Mouse (Mus musculus) cerebellum, adult 11-12 months (tissue): ENCODE results near the gene Zfp870.

Source experiments
- DNase-seq: peaks from one replicate; pipeline ENCODE4 v3.0.0; 2022

The Zfp870 gene

DNA sequence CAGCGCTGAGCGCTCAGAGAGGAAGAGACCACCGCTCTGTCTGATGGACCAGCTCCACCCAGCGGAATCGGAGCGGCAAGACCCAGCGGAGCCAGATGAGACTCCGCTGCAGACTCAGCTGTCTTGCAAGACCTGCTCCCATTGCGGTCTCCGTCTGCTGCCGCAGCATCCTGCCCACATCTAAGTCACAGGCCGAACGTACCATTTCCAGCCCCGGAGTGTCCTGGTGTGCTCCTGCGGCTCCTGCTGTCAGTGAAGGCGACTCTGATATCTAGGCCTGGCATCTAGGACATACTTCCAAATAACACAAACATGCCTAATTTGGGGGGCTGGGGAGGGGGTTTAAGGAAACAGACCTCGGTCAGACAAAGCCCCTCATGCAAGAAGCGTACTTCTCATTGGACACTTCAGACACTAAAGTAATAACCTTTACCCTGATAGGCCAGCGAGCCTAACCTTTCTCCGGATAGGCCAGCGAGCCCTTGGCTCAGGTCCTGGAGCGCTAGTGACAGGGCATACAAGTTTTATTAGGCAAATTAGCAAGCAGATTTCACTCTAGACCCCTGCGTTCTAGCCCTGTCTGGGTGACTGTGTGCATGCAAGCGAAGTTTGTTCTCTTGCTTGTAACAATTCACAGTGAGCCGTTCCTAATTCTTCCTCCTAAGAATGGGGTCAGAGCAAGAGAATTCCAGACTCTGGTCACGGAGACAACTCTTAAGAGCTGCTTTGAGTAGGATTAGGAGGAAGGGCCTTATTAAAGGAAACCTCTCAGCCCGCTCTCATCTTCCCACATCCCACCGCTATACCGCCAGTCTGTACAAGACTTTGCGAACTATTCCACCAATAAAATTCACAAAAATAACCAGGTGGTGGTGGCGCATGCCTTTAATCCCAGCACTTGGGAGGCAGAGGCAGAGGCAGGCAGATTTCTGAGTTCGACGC, at the start of gene Zfp870:
Gene Zfp870, minus strand, starts transcription at position 404 of the 942 bp plus-strand sequence.
- peak; percentile 82 for DNase-seq

GRCm38 (mm10) chr17:32939831-32940230, 48.4 kb upstream of the Zfp870 start:
- no peak for DNase-seq

- no peak for DNase-seq
Measured at GRCm38 (mm10) chr17:32927803-32928202, 36.4 kb upstream of the Zfp870 start.

GRCm38 (mm10) chr17:32924658-32925312, 33.3 kb upstream of the Zfp870 start:
- peak; percentile 78 for DNase-seq

GRCm38 (mm10) chr17:32923681-32924080, 32.2 kb upstream of the Zfp870 start:
- no peak for DNase-seq

GRCm38 (mm10) chr17:32919123-32919522, 27.7 kb upstream of the Zfp870 start:
- no peak for DNase-seq

DNA sequence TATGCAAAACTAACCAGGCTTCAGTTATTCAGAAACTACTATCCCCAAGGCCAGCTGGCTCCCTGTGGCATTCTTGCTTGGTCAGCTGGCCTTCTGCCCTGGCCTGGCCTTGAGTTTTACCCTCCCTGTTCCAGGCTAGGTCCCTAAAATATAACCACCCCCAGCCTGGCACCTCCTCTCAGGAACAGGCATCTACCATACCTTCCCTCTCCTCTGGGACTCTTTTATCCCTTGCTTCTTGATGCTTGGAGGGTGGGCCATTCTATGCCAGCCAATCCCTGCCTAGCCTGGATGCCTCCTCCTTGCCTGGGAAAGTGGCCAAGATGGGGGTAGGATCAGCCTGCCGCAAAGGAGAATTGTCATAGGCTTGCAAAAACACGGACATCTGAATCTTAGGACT, 25.7 kb upstream of the Zfp870 start, which contains the start of gene Cyp4f14:
Gene Cyp4f14, minus strand, starts transcription at position 212 of the 400 bp plus-strand sequence.
- peak; percentile 62 for DNase-seq

GRCm38 (mm10) chr17:32916075-32916474, 24.6 kb upstream of the Zfp870 start:
- no peak for DNase-seq

DNA sequence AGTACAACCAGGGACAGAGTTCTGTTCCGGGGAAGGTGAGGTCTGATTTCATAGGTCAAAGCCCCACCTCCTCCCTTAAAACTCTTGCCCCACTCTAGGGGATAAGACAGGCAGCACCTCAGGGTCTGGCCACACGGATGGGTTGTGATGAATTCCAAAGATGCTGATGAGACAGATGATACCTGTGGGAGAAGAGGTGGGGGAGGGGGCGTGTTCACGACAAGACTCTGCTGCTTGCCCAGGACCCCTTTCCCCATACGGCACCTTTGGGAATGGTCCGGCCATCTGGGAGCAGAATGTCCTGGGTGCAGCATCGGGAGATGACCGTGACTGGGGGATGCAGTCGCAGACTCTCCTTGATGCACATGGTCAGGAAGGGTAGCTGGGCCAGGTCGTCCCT, 14.7 kb upstream of the Zfp870 start:
- no peak for DNase-seq

GRCm38 (mm10) chr17:32905239-32905638, 13.8 kb upstream of the Zfp870 start:
- DNase-seq = peak; percentile 40

GRCm38 (mm10) chr17:32904414-32904813, 13.0 kb upstream of the Zfp870 start:
- DNase-seq = no peak

DNA sequence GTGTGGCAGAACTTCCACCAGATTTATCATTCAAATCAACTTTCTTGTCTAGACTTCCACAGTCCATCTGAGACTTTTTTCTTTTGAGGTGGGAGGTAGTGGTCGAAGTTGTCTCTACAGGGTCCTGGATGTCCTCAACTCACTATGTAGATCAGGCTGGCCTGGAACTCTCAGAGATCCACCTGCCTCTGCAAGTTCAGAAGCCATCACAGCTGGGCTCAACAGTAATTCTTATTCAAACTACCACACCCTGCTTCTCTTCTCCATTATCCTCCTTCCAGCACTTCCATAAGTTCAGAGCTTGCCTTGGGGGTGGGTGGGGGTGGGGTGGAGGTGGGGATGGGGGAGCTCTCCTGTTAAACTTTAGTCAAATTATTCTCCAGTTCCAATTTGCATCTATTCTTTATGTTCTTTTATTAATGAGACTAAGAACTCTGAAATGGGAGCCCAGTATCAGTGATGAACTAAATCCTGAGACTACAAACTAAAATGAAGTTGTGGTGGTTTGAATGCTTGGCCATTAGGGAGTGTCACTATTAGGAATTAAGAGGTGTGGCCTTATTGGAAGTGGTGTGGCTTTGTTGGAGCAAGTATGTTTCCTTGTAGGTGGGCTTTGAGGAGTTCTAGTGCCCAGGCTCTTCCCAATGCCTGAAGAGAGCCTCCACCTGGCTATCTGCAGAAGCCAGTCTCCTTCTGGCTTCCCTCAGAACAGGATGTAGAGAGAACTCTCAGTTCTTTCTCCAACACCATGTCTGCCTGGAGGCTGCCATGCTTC, 10.5 kb upstream of the Zfp870 start:
- no peak for DNase-seq

DNA sequence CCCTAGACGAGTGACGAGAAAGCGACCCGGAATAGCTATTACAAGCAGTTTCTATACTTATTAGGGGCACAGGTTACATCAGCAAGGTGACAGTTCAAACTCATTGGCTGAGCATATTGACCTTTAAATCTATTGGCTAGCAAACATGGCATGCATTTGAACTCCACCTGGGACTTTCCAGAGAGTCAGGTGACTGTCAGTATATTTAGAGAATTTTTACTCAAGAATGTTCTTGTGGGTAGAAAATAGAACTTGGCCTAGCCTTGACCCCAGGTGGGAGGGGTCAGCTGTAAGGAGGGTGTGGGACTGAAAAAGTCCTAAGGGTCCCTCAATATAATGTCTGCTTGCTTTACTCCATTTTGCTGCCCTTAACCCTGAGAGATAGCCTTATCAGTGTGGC, 4.0 kb upstream of the Zfp870 start:
- no peak for DNase-seq

- DNase-seq = no peak
Measured at GRCm38 (mm10) chr17:32893901-32894300, 2.5 kb upstream of the Zfp870 start.

DNA sequence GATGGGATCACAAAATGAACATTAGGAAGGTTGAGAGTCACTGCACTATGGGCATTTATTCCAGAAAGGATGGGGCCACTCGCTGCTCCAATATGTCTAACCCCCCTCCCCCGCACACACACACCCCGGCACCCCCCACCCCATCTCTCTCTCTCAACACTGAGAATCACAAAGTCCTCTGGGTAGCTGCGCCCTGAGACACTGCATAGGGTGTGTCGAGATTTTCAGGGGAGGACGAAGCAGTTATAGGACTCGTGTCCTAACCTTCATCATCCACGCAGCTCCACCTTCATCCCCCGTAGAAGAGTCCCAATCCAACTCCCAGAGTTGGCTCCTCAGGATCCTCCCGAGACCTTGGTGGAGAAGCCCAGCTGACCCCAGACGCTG, 597 bp downstream of the Zfp870 start:
- DNase-seq = no peak

GRCm38 (mm10) chr17:32889611-32890010, 1.8 kb downstream of the Zfp870 start:
- no peak for DNase-seq

DNA sequence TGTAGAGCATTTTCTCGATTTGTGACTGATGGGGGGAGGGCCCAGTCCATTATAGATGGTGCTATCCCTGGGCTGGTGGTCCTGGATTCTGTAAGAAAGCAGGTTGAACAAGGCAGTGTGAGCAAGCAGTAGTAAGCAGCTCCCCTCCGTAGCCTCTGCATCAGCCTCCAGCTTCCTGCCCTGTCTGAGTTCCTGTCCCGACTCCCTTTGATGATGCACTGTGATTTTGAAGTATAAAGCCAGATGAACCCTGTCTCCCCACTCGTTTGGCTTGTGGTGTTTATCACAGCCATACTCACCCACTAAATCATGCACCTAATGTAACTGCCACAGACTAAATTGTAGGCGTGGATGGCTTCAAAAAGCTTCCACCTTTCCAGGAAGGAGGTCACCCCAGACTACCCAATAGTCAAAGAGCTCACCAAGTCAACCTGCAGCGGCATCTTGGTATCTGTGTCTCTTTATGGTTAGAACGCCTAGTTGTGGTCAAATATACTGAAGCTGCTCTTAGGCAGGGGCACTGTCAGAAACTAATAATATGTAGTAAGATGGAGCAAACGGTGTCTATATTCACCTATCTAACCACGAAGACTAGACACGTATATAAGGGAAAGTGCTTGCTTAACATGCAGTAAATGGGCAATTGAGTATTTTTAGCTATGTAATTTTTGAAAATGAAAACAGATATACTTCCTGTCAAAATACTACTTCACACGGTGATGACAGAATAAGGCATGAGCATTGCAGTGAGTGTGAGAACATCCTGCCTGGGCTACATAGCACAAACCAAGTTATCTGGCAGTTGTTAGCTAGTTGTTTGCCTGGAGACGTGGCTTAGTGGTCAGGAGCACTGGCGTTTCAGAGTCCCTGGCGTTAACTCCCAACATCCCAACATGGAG, 10.9 kb downstream of the Zfp870 start:
- no peak for DNase-seq

DNA sequence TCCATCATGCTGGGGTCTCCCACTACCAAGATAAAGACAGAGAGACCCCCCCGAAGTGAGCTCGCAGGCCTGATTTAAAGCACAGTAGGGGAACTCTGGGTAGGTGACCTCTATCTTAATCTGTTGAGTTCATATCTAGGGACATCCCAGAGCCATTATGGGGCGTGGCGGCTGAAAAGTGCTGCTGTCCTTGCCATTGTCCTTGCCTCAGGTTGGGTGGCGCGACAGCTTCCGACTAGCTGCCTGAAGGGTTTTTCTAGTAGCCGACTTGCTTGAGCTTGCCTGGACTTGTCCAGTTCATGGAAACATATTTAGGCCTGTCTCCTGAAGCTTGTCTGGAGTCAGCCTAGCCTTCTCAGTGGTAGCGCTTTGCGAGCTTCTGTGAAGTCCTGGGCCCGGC, 12.7 kb downstream of the Zfp870 start:
- no peak for DNase-seq

GRCm38 (mm10) chr17:32877471-32878171, 13.8 kb downstream of the Zfp870 start:
- DNase-seq = no peak

DNA sequence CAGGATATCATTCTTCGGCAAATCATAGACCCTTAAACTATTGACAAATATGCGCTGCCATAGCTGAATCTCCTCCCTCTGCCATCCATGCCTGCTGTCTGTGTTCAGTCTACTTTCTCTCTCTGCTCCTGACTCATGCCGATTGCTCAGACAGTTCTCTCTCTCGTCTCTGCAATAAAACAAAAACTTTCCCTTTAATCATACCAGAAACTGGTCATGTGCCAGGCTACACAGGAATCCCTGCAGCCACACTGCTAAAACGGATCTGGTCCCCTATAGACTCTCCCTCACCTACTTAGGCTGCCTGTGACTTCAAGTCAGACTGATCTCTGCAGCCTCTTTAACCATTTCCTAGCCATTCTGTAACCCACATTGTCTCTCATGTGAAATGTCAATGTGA, 18.7 kb downstream of the Zfp870 start:
- DNase-seq = no peak

- no peak for DNase-seq
Measured at GRCm38 (mm10) chr17:32872091-32872490, 19.4 kb downstream of the Zfp870 start.

DNA sequence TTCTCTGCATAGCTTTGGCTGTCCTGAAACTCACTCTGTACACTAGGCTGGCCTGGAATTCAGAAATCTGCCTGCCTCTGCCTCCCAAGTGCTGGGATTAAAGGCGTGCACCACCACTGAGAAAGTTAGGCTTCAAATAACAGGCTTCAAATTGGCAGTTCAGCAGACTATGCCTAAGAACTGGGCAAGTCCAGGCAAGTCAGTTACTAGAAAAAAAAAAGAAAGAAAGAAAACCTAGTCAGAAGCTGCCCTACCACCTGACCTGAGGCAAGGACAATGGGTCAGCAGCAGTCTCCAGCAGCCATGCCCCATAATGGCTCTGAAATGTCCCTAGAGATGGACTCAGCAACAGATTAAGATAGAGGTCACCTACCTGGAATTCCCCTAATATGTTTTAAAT, 20.0 kb downstream of the Zfp870 start:
- DNase-seq = no peak
